Mouse (Mus musculus): Measurements from ENCODE around the gene Gm5916. TPM values are rescaled to one million over a fixed set of nuclear protein-coding genes. Genes with fewer than 3 reads are reported as not detected.

Gene Gm5916
- total RNA-seq (2014; rRNA removed): not detected in 2 replicates
- not detected in 2 replicates for polyA plus RNA-seq (2012; rRNA removed)

DNA sequence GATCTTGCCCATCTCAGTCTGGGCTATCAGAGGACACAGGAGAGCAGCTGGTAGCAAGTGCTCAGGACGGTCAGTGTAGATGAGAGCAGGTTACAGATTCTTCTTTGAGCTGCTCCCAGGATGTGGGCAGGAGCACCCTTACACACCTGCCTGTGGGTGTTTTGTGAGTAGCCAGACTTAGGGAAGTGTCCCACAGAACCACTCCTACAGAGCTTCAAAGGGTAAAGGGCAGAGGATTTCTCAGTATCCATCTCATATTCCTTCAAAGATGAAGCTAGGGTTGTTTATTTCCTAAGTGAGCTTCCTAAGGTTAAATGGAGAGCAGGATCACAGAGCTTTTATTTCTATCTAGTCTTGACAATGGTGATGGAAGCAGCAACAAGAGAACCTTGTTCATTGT is at the start of gene Gm5916:
Gene Gm5916 (minus strand): TSS at position 101 of the 400 bp plus-strand sequence.
- DNase-seq (ENCODE audit: extremely low read depth, low read depth, low spot score): no peak
- TF ChIP-seq POLR2A (IDR thresholded peaks at IDR 0.05; ENCODE audit: extremely low read depth, insufficient read depth, low read length): no peak
- no peak for TF ChIP-seq CTCF (IDR thresholded peaks at IDR 0.05; ENCODE audit: low read depth, low read length)
- no peak within 1 kb of the TSS for H3K9ac ChIP-seq (ENCODE audit: low read depth, low read length)
- no peaks in the 10 kb centered on the region for H3K4me1 ChIP-seq (ENCODE audit: control insufficient read depth, insufficient read depth, low read length)
- H3K27ac ChIP-seq (replicated peaks; ENCODE audit: insufficient read depth, low read depth, low read length): no peak within 1 kb of the TSS
- 63% methylated on average over 1 of the region's 1 CpGs for WGBS
- no peak within 1 kb of the TSS for H3K4me3 ChIP-seq (ENCODE audit: insufficient read depth, low read depth, low read length)
- no peaks in the 10 kb centered on the region for H3K27me3 ChIP-seq (ENCODE audit: control insufficient read depth, insufficient read depth, low read length)
- no peaks in the 10 kb centered on the region for H3K79me2 ChIP-seq (ENCODE audit: control insufficient read depth, insufficient read depth, low read length)
- H3K36me3 ChIP-seq (ENCODE audit: control insufficient read depth, insufficient read depth, low read length): no peaks in the 10 kb centered on the region

Other genes with a start within 250 kb of the Gm5916 start
- not detected in 2 replicates for gene 9230113P08Rik, start 220.4 kb downstream of the Gm5916 start, total RNA-seq (2014; rRNA removed)
- not detected in 2 replicates for gene 9230113P08Rik, start 220.4 kb downstream of the Gm5916 start, polyA plus RNA-seq (2012; rRNA removed)